Mouse (Mus musculus) kidney, adult 11 months (tissue): ENCODE data around the gene Evl.
A peak's percentile ranks its signal among the peaks of the same experiment; 100 is the strongest.

Experiments used
- DNase-seq: peaks from one replicate; pipeline ENCODE4 v3.0.0; 2022

Gene Evl

DNA sequence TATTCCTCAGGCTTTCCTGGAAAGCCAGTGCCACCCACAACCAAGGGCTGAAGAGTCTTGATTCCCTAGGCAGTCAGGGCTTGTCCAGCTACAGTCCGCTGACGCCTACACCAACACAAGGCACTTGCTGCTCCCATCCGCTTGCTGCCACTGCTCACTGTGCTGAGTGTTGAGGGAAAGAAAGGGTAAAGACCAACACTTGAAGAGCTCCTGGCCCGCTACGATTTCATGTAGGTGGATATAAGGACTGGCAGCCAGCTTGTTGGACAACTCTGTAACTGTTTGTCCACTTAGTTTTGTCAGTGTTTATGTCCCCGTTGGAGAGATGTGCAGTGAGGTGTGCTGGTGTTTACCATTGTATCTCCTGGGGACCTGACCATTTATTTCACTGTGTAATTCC lies 38.3 kb downstream of the Evl start:
- no peak for DNase-seq

- no peak for DNase-seq
Measured at GRCm38 (mm10) chr12:108600864-108601263, 46.3 kb downstream of the Evl start.

DNA sequence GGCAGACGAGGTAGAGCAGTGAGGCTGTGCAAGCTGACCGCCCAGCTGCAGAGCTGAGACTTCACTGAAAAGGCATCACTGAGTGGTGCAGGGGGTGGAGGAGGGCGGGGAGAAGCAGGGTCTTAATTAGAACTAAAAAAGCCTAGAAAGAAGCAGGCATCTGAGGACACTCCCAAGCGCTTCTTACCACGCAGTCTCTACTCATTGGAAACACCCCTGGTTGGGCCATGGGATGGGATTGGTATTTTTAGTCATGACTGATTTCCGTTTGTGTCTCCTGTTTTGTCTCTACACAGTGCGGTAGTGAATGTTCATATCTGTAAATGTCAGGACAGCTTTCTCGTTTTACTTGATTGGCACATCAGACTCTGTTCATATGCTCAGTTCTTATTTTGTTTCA lies 46.8 kb downstream of the Evl start:
- DNase-seq = no peak

GRCm38 (mm10) chr12:108604546-108604945 lies 50.0 kb downstream of the Evl start:
- no peak for DNase-seq

- no peak for DNase-seq
Measured at GRCm38 (mm10) chr12:108605521-108606281, 51.2 kb downstream of the Evl start.

- no peak for DNase-seq
Measured at GRCm38 (mm10) chr12:108606321-108606720, 51.8 kb downstream of the Evl start.

DNA sequence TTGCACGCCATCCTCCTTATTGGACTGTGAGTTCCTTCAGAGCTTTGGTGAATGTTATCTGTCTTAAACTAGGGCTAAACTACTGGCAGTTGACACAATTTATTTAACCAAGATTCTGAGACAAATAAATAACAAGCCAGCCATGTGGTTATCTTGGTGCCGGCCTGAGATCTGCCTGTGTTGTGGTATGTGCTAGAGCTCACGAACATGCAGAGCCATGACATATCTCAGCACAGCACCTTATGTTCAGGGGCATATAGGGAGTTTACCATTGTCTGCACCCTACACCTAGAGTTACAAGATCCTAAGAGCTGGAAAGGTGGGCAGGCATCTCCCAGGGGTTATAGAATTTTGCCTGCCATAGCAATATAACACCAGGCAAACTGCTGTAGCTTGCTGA lies 54.9 kb downstream of the Evl start:
- DNase-seq = no peak

DNA sequence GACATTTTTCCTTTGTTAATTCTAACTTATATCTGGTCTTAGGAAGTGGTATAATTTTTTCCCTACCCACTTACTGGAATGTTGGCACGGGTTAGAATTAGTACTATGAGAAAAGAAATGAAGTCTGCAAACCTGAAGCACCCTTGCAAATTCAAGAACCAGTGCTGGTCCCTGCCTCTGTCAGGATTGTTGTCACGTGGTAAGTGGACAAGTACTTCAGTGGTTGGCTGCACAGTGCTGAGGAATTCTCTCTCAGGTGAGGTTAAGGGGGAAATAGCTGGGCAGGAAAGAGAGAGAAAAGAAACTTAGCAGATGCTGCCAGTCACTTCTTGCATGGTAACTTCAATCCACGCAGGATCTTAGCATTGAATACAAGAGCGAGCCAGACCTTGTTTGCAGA lies 55.7 kb downstream of the Evl start:
- no peak for DNase-seq

DNA sequence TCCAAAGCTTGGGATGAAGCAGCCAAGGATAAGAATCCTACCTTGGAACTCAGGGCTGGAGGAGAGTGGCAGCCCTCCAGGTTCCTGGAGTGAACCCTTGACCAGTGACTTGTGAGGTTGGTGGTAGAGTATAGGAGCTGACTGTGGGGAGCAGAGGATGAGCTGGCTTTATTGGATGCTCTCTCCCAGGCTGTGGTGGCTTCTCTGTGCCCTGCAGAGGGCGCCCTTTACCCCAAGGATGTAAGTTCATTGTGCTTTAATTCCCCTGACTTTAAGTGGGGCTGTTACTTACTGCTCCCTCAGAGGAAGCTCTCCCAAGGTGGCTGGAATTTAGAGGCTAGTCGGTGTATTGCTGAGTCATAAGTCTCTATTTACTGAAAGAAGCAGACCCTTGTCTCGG lies 58.6 kb downstream of the Evl start:
- peak; percentile 74 for DNase-seq

DNA sequence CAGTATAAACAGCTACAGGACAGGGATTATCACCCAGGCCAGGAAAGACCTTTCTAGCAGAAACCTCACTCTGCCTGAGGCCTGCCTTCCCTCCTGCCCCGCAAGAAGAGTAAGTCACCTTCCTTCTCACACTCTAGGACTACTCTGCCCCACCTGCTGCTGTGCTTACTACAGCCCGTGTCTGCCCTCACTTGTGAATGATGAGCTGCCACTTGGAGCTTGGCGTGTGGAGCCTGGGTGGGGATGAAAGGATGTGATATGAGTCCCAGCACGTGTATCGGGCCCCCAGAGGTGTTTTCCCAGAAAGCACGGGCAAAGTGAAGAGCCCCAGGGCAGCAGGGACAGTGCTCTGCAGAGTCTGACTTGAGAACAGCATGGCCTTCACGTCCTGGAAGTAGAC lies 63.0 kb downstream of the Evl start:
- no peak for DNase-seq

DNA sequence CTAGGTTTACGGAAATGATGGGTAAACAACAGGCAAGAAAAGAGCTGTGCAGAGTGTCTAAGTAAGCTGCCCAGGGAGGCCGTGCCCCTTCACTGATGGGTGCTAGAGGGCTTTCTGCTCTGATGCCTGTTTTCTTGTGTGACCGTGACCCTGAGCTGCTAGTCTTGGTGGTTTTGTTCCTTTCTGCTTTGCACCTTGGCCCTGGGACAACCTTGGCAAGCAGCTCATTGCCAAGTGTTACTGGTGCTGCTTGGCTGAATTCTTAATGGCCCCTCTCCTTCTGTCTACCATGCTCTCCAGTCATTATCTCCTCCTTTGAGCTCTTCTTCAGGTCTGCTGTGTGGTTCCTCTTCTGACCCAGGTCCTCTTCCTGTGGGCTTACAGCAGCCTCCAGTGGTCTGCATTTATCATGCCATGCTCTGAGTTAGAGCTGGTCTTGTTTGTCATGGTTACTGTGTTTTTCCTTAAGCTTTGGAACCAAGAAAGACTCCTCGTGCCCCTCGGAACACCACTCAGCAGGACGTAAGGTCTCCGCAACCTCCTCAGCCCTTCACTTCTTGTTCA lies 65.4 kb downstream of the Evl start:
- peak; percentile 36 for DNase-seq

DNA sequence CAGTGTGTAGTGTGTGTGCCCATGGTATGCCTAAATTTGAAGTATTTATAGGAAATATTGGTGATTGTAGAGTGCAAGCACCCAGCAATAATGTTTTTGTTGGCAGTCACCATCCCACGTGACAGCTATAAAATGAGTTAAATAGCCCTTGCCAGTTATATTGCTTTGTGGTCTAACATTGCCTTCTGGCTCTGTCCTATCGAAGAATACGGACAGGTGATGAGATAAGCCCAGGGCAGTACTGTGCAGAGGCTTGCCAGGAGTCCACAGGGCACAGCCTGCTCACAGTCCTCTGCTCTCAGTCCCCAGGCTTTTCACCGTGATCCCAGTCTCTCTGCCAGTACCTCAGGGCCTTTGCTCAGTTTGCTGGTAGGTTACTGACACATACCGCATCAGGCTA lies 67.9 kb downstream of the Evl start:
- no peak for DNase-seq

DNA sequence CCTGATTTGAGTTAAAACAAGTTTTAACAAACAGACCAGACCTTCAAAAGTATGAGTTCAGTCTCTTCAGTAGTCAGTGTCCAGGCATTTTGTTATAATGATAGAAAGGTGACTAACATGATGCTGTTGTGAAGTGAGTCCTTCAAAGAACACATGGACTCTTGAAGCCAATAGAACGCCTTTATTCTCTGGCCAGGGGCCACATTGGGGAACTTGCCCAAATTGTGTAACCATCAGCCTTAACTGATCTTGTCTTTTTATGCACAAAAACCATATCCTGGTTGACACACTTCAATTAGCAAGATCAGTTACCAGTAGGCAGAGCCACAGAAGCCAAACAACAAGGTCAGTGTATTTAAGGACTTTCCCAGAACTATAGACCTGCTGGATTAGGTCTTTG lies 75.0 kb downstream of the Evl start:
- DNase-seq = no peak

DNA sequence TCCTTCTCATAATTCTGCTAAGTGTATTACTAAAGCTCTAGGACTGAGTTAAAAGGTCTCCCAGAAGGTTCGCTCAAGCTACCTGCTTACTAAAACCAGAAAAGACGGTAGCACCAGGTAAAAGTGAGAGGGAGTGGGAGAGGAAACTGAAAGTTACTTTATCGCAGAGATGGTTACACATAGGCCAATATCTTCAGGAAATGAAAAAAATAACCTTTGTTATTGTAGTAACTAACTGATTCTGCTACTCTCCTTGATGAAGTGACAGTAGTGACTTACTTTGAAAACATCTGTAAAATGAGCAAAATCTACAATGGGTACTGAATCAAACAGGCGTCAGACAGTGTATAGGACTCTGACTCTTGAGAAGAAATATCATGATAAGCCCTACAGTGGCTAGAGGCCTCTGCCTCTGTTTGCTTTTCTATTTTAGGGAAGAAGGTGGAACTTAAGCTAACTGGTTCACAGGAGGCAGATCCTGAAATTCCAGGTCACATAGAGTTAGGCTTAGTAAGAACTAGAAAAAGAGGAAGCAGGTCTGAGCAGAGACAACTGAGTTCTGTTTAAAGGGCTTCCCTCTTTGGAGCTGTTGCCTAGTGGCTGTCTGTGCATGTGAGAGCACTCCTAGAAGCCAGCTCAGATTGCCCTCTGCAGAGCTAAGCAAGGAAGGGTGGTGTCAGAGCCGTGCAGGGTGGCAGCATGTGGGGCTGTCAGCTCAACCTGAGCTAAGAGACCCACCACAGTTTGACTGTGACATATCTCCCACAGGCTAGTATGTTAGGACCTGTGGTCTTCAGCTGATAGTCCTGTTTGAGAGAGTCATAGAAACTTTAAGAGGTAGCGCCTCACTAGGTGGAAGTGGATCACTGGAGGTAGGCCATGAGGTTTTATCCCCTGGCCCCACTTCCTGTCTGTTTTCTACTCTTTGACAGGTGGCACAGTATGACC lies 76.5 kb downstream of the Evl start:
- no peak for DNase-seq

- no peak for DNase-seq
Measured at GRCm38 (mm10) chr12:108632501-108632900, 78.0 kb downstream of the Evl start.

GRCm38 (mm10) chr12:108634031-108634430 lies 79.5 kb downstream of the Evl start:
- DNase-seq = no peak

DNA sequence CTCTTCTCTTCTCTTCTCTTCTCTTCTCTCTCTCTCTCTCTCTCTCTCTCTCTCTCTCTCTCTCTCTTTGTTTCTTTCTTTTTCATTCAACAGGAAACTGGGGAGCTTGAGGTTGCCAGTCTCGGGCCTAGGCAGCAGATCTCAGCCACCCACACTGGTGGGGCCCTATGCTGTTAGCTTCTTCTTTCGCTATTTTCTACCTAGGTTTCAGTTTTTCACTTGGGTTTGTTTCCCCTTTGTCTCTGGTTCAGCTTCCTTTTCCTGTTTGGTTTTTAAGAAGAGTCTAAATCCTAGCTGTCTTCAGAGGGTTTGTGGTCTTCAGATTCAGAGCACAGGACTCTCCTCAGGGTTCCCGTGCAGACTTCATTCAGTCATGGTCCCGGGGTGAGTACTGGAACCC lies 81.0 kb downstream of the Evl start:
- DNase-seq = no peak

- no peak for DNase-seq
Measured at GRCm38 (mm10) chr12:108637440-108637839, 82.9 kb downstream of the Evl start.

DNA sequence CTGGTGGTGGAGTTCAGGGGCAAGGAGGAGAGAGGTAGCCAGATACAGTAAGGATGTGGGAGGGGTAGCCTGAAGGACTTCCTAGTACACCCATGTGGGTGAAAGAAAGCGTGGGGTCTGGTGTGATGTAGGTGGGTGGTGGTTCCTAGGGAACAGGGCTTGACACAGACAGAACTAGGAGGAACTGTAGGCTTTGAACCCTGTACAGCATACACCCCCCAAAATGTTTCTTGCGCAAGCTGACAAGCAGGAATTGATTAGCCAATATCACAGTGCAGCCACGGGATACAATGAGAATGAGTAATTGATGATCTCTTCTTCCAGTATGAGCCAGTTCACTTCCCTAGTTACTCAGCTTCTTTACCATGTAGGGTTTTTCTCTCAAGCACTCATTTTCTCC lies 84.6 kb downstream of the Evl start:
- DNase-seq = no peak

- DNase-seq = no peak
Measured at GRCm38 (mm10) chr12:108642019-108642418, 87.5 kb downstream of the Evl start.

DNA sequence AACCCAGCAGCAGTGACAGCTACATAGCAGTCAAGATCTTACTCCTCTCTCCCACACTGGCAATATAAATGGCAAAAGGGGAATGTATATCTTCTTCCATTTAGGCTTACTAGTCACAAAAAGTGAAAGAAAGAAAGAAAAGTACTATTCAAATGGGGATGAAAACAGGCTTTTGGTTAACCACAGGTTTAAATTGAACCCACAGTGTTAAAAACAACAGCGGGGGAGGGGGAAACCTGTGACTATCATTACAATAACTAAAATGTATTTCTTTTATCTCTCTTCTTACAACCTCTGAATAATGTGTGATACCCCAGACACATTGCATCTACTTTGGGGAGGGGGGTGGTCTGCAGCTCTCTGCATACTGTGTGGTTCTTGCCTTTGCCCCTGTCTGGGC lies 91.7 kb downstream of the Evl start:
- no peak for DNase-seq

DNA sequence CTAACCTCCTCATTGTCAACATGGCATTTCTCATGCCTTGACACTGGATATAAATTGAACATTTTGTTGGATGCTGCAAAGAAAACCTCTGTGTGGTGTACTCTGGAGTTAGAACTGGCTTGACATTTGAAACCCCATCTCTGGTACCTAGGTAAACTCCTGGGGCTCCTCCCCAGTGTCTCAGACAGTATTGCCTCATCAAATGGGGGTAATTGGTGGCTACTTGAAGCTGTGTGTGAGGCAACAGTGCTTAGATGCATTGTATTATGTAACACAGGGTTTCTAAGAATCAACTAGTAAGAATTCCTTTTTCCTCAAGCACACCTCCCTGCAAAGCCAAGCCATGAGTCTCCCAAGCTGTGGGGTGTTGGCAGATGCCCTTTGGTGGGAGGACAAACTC lies 93.3 kb downstream of the Evl start:
- no peak for DNase-seq

GRCm38 (mm10) chr12:108651053-108651660 lies 96.6 kb downstream of the Evl start:
- peak; percentile 71 for DNase-seq
